Mouse (Mus musculus) ovary, postnatal 10 days (tissue): ENCODE results near the gene Pmp22.

Experiments
- DNase-seq: peaks from one replicate; pipeline ENCODE4 v3.0.0; 2022; ENCODE audit warnings: low spot score

The Pmp22 gene

GRCm38 (mm10) chr11:63127513-63127912 is 1.3 kb upstream of the Pmp22 start:
- DNase-seq: no peak

GRCm38 (mm10) chr11:63129375-63129774 is 593 bp downstream of the Pmp22 start:
- no peak for DNase-seq

GRCm38 (mm10) chr11:63129840-63130239 is 1.1 kb downstream of the Pmp22 start:
- no peak for DNase-seq

- DNase-seq: peak; percentile 63
Observed at GRCm38 (mm10) chr11:63130497-63130896, 1.7 kb downstream of the Pmp22 start.

GRCm38 (mm10) chr11:63131001-63131692 is 2.4 kb downstream of the Pmp22 start:
- peak; percentile 52 for DNase-seq

- DNase-seq: no peak
Observed at GRCm38 (mm10) chr11:63131693-63132040, 2.9 kb downstream of the Pmp22 start.

- no peak for DNase-seq
Observed at GRCm38 (mm10) chr11:63132151-63132500, 3.3 kb downstream of the Pmp22 start.

- peak; percentile 72 for DNase-seq
Observed at GRCm38 (mm10) chr11:63132501-63133435, 4.0 kb downstream of the Pmp22 start.

GRCm38 (mm10) chr11:63134021-63134420 is 5.2 kb downstream of the Pmp22 start:
- DNase-seq: no peak

- DNase-seq: no peak
Observed at GRCm38 (mm10) chr11:63134742-63135482, 6.1 kb downstream of the Pmp22 start.

GRCm38 (mm10) chr11:63135622-63136021 is 6.8 kb downstream of the Pmp22 start:
- DNase-seq: peak; percentile 97

- DNase-seq: no peak
Observed at GRCm38 (mm10) chr11:63136205-63136604, 7.4 kb downstream of the Pmp22 start.

- DNase-seq: no peak
Observed at GRCm38 (mm10) chr11:63136836-63137416, 8.1 kb downstream of the Pmp22 start.

GRCm38 (mm10) chr11:63138739-63139138 is 10.0 kb downstream of the Pmp22 start:
- DNase-seq: no peak

- DNase-seq: no peak
Observed at GRCm38 (mm10) chr11:63142311-63142710, 13.5 kb downstream of the Pmp22 start.

- DNase-seq: no peak
Observed at GRCm38 (mm10) chr11:63142816-63143215, 14.0 kb downstream of the Pmp22 start.

GRCm38 (mm10) chr11:63143486-63143885 is 14.7 kb downstream of the Pmp22 start:
- no peak for DNase-seq

GRCm38 (mm10) chr11:63146601-63147000 is 17.8 kb downstream of the Pmp22 start:
- DNase-seq: no peak

GRCm38 (mm10) chr11:63148276-63148675 is 19.5 kb downstream of the Pmp22 start:
- DNase-seq: no peak

- no peak for DNase-seq
Observed at GRCm38 (mm10) chr11:63151857-63152256, 23.1 kb downstream of the Pmp22 start.

GRCm38 (mm10) chr11:63157117-63157516 is 28.3 kb downstream of the Pmp22 start:
- no peak for DNase-seq

GRCm38 (mm10) chr11:63160926-63161325 is 32.1 kb downstream of the Pmp22 start:
- no peak for DNase-seq
